Mouse (Mus musculus): ENCODE results near the gene 2010106E10Rik.

GRCm38 (mm10) chrX:112601306-112602120 is 106.4 kb downstream of the 2010106E10Rik start:
- no peak for TF ChIP-seq CTCF (IDR thresholded peaks at IDR 0.05; ENCODE audit: low read depth)
- no peak for TF ChIP-seq EP300 (IDR thresholded peaks at IDR 0.05; ENCODE audit: low read depth)
